Mouse (Mus musculus) lung, postnatal 0 days (tissue): ENCODE measurements around the gene Ppfia2. TPM values are rescaled to one million over a fixed set of nuclear protein-coding genes. Genes with fewer than 3 reads are reported as not detected.
A peak's percentile ranks its signal among the peaks of the same experiment; 100 is the strongest.

Source experiments
- ATAC-seq: fragments of 200-750 bp; cut with Nextera tagmentation; 2 replicates; pipeline ENCODE4 v1.8.0; 2017; ENCODE audit warnings: moderate library complexity
- DNase-seq: peaks from one replicate; pipeline ENCODE4 v3.0.0-alpha.2; 2016; ENCODE audit warnings: low spot score
- H3K27ac ChIP-seq: fragments of 300-500 bp; sonication (generic); 2 replicates; pipeline ENCODE4 v1.5.1; 2014; ENCODE audit warnings: antibody characterized with exemption, mild to moderate bottlenecking, low read length, mixed read lengths
- H3K27me3 ChIP-seq: fragments of 300-500 bp; sonication (generic); replicated peaks from 2 replicates; pipeline ENCODE4 v1.6.1; 2014; ENCODE audit warnings: low read length, mixed read lengths; ENCODE audit not compliant: insufficient read depth
- H3K36me3 ChIP-seq: fragments of 300-500 bp; sonication (generic); 2 replicates; pipeline ENCODE4 v1.6.1; 2014; ENCODE audit warnings: low read length, mixed read lengths; ENCODE audit not compliant: insufficient read depth
- H3K4me1 ChIP-seq: fragments of 300-500 bp; sonication (generic); 2 replicates; pipeline ENCODE4 v1.6.1; 2014; ENCODE audit warnings: antibody characterized with exemption, low read depth, low read length, mixed read lengths; ENCODE audit not compliant: insufficient read depth
- H3K4me2 ChIP-seq: fragments of 300-500 bp; sonication (generic); replicated peaks from 2 replicates; pipeline ENCODE4 v1.6.1; 2014; ENCODE audit warnings: low read depth, mild to moderate bottlenecking, low read length, moderate library complexity, mixed read lengths
- H3K4me3 ChIP-seq: fragments of 300-500 bp; sonication (generic); 2 replicates; pipeline ENCODE4 v1.5.1; 2014; ENCODE audit warnings: low read depth, low read length
- H3K9ac ChIP-seq: fragments of 300-500 bp; sonication (generic); replicated peaks from 2 replicates; pipeline ENCODE4 v1.6.1; 2014; ENCODE audit warnings: low read depth, mild to moderate bottlenecking
- H3K9me3 ChIP-seq: fragments of 300-500 bp; sonication (generic); 2 replicates; pipeline ENCODE4 v1.6.1; 2016; ENCODE audit warnings: low read length, mixed read lengths
- CTCF ChIP-seq: IDR thresholded peaks from 2 replicates; pipeline ENCODE4 v1.5.1; 2016; ENCODE audit warnings: antibody characterized with exemption, mild to moderate bottlenecking
- EP300 ChIP-seq: IDR thresholded peaks from 2 replicates; pipeline ENCODE4 v1.6.1; 2016; ENCODE audit warnings: antibody characterized with exemption, mild to moderate bottlenecking, control low read depth
- WGBS: fragments of 180-500 bp; shearing (Covaris S2); extraction: QIAGEN DNeasy Blood & Tissue Kit; methylation state at CpG from one replicate; pipeline ENCODE4 v1.1.7; 2014; 5-methylcytosine and 5-hydroxymethylcytosine counted together
- polyA plus RNA-seq: library from polyadenylated mRNA; unstranded; fragments of >200 nt; fragmentation: Nextera tagmentation; extraction: Ambion mirVana; gene quantifications from 2 replicates; pipeline ENCODE4 v1.2.1, GENCODE M21; 2015

Ppfia2 gene
- polyA plus RNA-seq = 0.33 and 0.36 TPM in 2 replicates

DNA sequence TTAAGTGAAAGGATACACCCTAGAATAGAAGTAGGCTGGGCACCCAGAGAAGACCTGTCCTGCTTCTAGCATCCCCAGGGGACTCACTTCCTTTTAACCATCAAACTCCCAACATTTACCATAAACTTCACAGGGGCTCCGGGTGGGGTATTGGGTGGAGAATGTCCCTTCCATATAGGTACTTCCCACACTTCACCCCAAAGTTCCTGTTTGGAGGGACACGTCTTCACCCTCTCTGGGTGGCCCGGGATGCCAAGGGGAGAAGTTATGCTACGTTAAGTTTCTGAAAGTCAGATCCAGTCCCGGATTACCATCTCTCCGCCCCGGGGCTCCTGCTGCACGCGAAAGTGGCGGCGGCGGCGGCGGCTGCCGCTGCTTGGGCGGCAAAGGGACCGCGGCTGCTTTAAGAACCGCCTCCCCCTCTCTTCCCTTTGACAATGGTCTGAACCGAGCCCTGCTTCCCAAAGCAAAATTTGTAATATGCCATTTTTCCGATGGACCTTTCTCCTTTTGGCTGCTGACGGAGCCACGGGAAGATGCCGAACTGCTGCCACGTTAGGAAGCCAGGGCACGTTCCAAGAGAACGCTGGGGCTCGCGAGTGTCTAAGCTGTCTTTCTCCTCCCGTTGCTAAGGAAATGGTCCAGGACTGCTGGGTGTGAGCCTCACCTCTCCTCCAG, at the start of gene Ppfia2:
TSS of gene Ppfia2 (plus strand) at position 485 of the 678 bp plus-strand sequence.
- ATAC-seq (peak; percentile 40; the same call in 1 of the 2 replicates), DNase-seq (peak; percentile 44)
- 0 out of 2 replicates have a peak, but pooled peaks cover 3% of the 10 kb centered on the region for H3K4me1 ChIP-seq
- TF ChIP-seq CTCF = no peak
- no peak for TF ChIP-seq EP300
- H3K4me2 ChIP-seq = peak within 1 kb of the TSS; percentile 50
- WGBS = under 1% methylated on average over 30 of the region's 30 CpGs
- H3K36me3 ChIP-seq = no peaks in the 10 kb centered on the region
- H3K27ac ChIP-seq = no peak within 1 kb of the TSS
- H3K27me3 ChIP-seq = 0 out of 2 replicates have a peak, but pooled peaks cover 3% of the 10 kb centered on the region
- peak within 1 kb of the TSS; percentile 34 for H3K4me3 ChIP-seq
- H3K9ac ChIP-seq = no peak within 1 kb of the TSS
- no peaks in the 10 kb centered on the region for H3K9me3 ChIP-seq

DNA sequence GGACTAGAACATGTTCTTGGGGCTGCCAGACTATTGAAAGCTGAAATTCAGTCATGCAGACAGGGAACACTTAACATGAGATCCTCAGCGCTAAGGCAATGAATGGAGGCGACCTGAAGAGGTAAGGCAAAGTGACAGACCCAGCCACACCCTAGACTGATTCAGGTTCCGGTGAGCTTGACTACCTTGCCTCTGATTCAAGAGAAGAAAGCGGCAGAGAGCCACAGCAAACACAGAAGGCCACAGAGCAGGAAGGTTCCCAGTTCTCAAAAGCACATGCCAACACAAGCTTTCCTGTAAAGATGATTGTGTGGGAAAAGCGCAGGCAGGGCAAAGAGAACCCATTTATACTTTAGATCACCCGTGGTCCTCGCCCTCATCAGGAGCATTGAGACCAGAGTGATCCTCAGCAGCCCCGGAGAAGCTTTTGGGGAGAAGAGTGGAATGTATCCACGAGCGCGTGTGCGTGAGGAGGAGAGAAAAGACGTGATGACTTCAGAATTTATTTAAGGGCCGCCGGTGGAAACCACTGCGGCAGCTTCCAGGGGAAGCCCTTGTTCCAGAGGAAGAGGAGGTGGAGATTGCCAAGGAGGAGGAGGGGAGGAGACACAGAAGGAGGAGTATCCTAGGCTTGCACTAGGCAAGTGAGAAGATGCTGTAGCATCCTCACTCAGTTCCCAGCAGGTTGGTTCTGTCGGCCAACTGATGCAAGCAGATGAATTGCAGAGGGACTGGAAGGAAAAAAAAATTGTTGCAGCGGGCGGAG, 1.0 kb upstream of the Ppfia2 start:
- Histone ChIP-seq H3K27me3 (0 out of 2 replicates have a peak, but pooled peaks cover 3% of the 10 kb centered on the region), H3K9me3 (no peaks in the 10 kb centered on the region), H3K4me2 (peak overlapping the region; percentile 50; the same call in 1 of the 2 replicates), H3K27ac (no peak overlapping the region), H3K36me3 (no peaks in the 10 kb centered on the region), H3K9ac (no peak overlapping the region), H3K4me1 (0 out of 2 replicates have a peak, but pooled peaks cover 3% of the 10 kb centered on the region), H3K4me3 (no peak overlapping the region; the same call in 1 of the 2 replicates)
- WGBS = 2% methylated on average over 19 of the region's 19 CpGs
- no peak for ATAC-seq
- DNase-seq = peak; percentile 6
- no peak for TF ChIP-seq EP300
- no peak for TF ChIP-seq CTCF

DNA sequence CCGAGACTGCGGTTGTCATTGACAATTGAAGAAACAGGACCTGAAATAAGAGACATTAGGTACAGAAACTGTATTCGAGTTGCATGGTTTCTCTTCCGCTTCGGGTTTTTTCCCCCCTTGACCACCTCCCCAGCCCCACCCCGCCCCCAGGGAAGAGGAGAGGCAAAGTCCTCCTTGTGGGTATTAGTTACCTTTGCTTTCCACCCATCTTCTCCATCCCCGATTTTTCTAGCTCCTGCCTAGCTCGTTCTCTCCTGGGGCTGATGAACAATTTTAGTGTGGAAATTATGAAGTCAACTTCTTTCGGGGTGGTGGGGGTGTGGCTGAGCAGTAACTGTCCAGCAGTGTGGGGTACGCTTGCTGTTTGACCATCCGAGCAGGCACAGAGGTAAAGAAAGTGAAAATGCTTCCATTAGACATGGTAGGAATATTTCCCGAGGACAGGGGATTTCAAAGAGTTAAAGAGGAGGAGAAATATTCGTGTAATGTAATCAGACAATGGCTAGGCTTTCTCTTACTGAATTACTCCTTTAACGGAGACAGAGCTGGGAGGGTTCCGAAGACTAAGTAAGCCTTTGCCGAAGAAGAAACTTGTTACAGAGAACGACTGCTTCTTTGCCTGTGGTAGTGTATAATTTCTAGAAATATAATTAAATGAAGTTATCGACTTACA, 530 bp downstream of the Ppfia2 start:
- DNase-seq (no peak), ATAC-seq (no peak)
- H3K9ac ChIP-seq = no peak overlapping the region
- no peaks in the 10 kb centered on the region for H3K36me3 ChIP-seq
- peak overlapping the region; percentile 34 for H3K4me3 ChIP-seq
- no peaks in the 10 kb centered on the region for H3K9me3 ChIP-seq
- 0 out of 2 replicates have a peak, but pooled peaks cover 3% of the 10 kb centered on the region for H3K27me3 ChIP-seq
- H3K27ac ChIP-seq = no peak overlapping the region
- peak overlapping the region; percentile 50 for H3K4me2 ChIP-seq
- no peak for TF ChIP-seq EP300
- no peak for TF ChIP-seq CTCF
- H3K4me1 ChIP-seq = 0 out of 2 replicates have a peak, but pooled peaks cover 3% of the 10 kb centered on the region
- WGBS = 10% methylated on average over 17 of the region's 18 CpGs

DNA sequence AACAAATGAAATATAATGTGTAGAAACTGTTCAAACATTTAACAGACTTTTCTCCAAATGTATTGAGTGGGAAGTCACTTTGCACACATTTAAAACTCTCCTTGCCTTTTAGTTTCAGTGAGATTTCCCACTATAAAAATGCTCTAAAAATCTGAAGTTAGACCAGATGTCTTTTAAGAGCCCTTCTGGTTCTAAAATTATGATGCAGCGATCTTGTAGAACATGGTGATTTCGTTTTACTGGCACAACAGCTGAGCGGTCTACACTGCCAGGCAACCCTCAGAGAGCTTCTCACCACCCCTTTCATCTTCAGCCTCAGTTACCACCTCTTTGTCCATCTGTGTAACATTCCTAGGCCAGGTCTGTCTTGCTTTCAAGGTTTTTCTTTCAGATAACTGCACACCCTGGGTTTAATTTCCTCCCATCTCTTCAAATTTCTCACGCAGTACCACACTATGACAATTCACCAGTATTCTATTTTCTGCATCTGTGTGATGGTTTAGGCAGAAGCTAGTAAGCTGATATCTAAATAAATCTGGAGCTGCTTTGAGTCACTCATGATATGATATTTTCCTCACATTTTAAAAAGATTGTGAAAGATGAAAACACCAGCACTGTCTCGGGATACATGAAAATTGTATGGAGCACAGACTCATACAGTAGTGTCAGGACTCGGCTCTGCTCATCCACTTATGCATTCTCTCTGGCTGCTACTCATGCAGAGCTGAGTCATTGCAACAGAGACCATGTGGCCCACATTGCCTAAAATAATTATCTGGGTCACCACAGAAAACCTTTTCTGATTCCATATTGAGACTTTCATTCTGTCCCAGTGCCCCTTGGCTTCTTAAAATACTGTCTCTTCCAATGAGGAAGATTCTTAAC, 39.4 kb downstream of the Ppfia2 start:
- no peak for ATAC-seq
- no peak overlapping the region for H3K9ac ChIP-seq
- H3K36me3 ChIP-seq = no peaks in the 10 kb centered on the region
- no peak overlapping the region for H3K4me2 ChIP-seq
- no peak overlapping the region for H3K27ac ChIP-seq
- no peaks in the 10 kb centered on the region for H3K4me1 ChIP-seq
- DNase-seq = no peak
- H3K9me3 ChIP-seq = no peaks in the 10 kb centered on the region
- H3K4me3 ChIP-seq = no peak overlapping the region
- TF ChIP-seq CTCF (no peak), EP300 (no peak)
- 74% methylated on average over 6 of the region's 6 CpGs for WGBS
- H3K27me3 ChIP-seq = no peaks in the 10 kb centered on the region

DNA sequence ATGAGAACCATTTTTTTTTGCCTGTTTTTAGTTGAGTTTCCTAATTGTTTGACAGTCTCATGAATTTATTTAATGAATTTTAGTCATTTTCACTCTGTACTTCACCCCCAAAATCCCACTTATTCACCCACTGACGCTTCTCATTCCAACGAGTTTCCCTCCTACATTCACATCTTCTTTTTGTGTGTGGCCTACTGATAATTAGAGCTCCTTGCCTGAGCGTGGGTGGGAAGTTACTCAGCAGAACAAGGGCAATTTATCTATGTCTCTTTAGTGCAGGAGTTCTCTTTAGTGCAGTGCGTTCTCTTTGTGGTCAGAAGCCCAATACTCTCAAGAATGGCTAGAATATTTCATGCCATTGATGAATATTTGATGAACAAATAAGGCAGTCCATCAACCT, 95.9 kb downstream of the Ppfia2 start:
- no peaks in the 10 kb centered on the region for H3K4me1 ChIP-seq
- no peaks in the 10 kb centered on the region for H3K9me3 ChIP-seq
- 41% methylated on average over 4 of the region's 4 CpGs for WGBS
- H3K4me2 ChIP-seq = no peak overlapping the region
- H3K27ac ChIP-seq = no peak overlapping the region
- TF ChIP-seq CTCF = no peak
- TF ChIP-seq EP300 = no peak
- DNase-seq (no peak), ATAC-seq (no peak)
- no peak overlapping the region for H3K4me3 ChIP-seq
- H3K9ac ChIP-seq = no peak overlapping the region
- H3K27me3 ChIP-seq = no peaks in the 10 kb centered on the region
- H3K36me3 ChIP-seq = no peaks in the 10 kb centered on the region
